Mouse (Mus musculus): ENCODE results near the gene Rnf26. TPM values are rescaled to one million over a fixed set of nuclear protein-coding genes. Genes with fewer than 3 reads are reported as not detected.
"Not testable (repeated sequence)": the region's sequence is repeated elsewhere in the genome, so short reads cannot be mapped to it uniquely, and the experiment has no call there.

Gene Rnf26
- total RNA-seq, 2 experiments from 2014 or later: 19.3 to 55.6 TPM

DNA sequence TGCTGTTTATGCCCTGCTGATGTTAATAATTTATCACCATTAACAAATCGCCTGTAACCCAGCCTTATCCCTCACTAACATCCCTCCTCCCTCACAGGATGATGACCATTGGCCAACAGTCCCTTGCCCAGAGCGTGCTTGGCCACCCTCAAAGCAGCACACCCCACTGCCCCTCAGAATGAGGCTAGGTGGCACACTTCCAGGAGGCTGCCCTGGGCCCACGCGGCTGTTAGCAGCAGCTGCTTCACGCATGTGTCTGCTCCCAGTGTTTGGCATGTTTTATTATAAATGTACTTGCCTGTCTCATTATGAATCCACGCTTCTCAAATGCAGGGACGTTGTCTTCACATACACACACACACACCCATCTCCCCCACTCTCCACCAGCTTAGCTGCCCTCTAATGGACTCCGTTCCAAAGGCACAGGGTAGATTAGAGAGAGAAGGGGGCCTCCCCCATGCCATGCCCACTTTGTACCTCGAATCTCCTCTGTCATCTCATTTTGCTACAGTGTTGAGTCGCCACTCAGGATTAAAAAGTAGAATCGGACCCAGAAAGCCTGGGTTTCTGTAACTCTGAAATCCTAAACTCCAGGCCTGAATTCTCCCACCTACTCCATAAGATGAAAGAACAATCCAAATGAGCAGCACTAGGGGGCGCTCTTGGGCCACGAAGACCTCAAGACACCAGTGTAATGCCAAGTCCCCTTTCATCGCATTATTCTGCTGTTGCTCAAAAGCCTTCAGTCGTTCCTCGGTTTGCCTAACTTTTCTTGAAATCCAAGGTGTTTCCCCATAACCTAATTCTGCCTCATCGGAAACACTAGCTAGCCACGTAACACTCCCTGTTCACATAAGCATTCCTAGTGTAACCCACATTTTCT, 12.5 kb upstream of the Rnf26 start:
- peak; percentile 56 for ATAC-seq (replicated peaks; ENCODE audit: poor library complexity, severe bottlenecking)

DNA sequence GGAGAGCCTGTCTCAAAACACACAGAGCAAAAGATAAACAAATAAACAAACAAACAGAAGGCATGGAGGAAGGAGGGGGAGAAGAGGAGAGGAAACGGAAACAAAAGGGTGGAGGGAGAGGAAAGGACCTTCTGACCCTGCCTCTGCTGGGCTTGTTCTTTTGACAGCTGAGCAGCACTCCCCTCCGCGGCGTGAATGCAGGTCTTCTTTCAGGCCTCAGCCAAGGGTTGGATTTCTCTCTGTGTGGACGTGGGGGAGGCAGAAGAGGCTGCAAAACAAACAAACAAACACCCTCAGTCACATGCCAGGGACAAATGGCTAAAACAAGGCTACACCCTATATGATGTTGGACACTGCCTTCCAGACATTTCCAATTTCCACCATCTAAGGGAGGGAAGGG, 11.7 kb upstream of the Rnf26 start:
- no peak for ATAC-seq (replicated peaks; ENCODE audit: poor library complexity, severe bottlenecking)

DNA sequence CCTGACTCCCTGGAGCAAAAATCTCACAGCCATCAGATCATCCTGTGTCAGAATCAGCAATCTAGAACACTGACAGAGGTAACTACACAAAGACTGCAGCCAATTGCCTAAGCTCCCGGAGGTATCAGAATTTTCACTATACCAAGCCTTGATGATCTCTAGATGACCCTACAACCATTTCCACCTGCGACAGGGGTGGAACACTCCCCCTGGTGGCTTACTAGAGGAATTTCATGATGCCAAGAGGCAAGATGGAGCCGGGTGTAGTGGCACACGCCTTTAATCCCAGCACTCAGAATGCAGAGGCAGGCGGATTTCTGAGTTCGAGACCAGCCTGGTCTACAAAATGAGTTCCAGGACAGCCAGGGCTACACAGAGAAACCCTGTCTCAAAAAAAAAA, 11.0 kb upstream of the Rnf26 start:
- ATAC-seq (replicated peaks; ENCODE audit: poor library complexity, severe bottlenecking): no peak

DNA sequence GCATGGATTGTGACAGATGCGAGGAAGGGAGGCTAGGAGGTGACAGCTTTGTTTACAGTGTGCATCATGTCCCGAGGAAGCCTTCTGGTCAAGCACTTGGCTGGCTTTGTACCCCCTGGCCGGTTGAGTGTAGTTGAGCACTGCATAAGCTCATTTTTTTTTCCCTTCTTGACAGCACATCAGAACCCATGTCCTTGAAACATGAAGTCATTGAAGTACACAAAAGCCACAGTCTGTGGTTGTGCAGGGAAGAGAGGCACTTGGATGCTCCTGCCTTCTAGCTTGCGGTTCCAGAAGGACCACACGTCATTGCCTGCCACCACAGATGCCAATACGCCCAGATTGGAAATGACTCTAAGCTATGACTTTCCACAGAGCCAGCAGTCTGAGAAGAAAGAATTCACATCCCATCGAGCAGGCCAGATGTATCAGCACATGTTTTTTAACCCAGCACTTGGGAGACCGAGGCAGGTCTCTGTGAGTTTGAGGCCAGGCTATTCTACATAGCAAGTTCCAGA, 6.7 kb upstream of the Rnf26 start:
- no peak for ATAC-seq (replicated peaks; ENCODE audit: poor library complexity, severe bottlenecking)

DNA sequence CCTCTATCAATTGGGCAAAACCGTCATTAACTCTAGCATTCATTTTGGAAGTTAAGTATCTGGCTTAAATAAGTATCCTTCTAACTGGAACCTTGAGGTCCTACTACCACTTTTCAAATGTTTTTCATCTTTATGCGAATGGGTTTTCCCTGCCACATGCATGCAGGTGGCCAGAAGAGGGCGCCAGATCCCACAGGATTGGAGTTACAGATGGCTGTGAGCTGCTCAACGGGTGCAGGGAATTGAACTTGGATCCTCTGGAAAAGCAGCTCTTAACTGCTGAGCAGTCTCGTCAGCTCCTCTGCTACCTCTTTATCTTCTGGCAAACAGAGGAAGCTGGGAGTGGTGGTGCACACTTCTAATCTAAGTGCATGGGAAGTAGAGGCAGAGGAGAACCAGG, 5.7 kb upstream of the Rnf26 start:
- ATAC-seq (replicated peaks; ENCODE audit: poor library complexity, severe bottlenecking): 0 out of 2 replicates have a peak, but pooled peaks have one; percentile 44

DNA sequence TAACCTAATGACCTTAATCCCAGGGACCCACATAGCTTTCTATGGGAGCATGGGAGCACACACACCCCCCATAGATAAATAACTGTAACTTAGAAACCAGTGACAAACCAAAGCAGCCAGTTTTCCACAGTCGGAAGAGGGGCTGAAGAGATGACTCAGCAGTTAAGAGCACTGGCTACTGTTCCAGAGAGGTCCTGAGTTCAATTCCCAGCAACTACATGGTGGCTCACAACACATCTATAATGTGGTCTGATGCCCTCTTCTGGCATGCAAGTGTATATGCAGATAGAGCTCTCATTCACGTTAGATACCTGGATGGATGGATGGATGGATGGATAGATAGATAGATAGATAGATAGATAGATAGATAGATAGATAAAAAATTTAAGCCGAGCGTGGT, 2.9 kb upstream of the Rnf26 start:
- no peak for ATAC-seq (replicated peaks; ENCODE audit: poor library complexity, severe bottlenecking)

DNA sequence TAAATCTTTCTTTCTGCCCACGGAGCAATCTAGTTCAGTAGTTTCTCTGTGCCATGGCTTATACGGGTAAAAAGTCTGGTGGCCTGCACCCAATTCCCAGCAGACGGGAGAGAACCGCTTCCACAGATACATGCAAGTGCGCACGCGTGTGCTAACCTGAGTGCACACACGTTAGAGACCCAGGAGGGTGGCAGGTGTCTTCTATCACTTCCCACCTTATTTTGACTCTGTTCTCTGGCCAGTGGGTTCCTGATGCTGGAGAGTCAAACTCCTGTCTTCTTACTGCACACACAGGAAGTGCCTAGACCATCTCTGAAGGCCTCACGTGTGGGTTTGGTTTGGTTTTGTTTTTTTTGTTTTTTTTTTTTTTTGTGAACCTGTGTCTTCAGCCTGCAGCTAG, 2.3 kb upstream of the Rnf26 start:
- ATAC-seq (replicated peaks; ENCODE audit: poor library complexity, severe bottlenecking): no peak

DNA sequence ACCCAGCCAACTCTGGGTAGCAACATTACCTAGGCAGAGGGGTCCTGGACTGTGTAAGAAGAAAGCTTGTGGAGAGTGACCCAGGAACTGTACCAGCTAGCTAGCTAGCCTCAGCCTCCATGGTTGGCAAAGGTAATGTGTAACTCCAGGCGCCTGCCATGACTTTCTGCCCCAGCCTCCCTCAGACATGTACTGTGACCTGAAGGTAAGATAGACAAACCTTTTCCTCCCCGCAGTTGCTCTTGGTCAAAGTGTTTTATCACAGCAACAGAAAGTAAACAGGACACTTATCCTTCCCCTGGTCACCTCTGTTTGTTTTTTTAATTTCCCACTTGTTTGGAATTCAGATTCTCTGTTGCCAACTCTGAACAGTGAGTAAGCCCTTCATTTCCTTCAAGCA, 1.1 kb upstream of the Rnf26 start:
- ATAC-seq (replicated peaks; ENCODE audit: poor library complexity, severe bottlenecking): no peak

DNA sequence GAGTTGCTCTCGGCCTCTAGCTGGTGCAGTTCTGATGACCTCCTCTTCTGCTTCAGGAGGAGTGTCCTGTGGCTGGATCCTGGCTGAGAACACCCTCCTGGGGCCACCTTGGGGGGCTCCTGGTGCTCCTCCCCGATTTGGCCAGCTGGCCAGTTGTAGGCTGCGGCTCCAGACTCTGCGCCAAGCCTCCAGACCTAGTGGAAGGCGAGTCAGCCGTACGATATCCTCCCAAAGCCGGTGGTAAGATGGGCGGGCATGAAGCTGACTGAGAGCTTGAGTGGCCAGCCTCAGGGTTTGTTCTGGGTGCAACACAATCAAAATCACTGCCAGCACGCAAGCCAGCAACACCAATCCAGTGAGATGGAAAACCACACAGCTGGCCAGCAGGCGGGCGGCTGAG, 1.4 kb downstream of the Rnf26 start:
- not testable (repeated sequence) for ATAC-seq (replicated peaks; ENCODE audit: poor library complexity, severe bottlenecking)

DNA sequence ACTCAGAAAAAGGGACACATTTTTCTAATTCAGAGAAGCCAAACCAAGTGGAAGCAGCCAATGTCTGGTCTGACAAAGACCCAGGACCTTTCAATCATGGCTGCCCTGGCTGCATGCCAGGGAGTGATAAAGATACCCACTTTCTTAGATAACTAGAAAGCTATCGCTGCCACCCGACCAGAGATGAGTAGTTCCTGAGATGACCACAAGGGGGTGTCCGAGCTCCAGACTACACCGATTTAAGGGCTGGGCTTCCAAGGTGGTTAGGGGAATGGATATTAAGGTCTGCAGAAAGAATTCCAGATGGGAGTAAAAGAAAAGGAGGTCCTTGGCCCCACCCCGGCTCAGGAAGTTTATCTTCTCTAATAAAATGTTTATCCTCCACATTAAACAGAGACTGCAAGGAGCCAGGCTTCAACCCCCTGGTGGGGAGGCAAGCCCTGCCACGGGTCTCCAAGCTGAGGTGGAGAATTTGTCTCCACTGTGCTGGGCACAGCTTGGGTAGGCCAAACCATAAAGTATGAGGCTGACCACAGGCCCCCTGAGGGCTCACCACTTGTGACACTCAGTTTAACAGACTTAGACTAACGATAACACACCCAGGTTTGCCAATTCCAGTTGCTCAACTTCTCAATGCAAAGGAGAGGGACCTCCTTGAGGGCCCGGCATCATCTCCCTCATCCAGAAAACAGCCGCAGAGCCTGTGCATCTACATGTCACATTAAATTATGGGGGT, 3.8 kb downstream of the Rnf26 start:
- ATAC-seq (replicated peaks; ENCODE audit: poor library complexity, severe bottlenecking): peak; percentile 25

DNA sequence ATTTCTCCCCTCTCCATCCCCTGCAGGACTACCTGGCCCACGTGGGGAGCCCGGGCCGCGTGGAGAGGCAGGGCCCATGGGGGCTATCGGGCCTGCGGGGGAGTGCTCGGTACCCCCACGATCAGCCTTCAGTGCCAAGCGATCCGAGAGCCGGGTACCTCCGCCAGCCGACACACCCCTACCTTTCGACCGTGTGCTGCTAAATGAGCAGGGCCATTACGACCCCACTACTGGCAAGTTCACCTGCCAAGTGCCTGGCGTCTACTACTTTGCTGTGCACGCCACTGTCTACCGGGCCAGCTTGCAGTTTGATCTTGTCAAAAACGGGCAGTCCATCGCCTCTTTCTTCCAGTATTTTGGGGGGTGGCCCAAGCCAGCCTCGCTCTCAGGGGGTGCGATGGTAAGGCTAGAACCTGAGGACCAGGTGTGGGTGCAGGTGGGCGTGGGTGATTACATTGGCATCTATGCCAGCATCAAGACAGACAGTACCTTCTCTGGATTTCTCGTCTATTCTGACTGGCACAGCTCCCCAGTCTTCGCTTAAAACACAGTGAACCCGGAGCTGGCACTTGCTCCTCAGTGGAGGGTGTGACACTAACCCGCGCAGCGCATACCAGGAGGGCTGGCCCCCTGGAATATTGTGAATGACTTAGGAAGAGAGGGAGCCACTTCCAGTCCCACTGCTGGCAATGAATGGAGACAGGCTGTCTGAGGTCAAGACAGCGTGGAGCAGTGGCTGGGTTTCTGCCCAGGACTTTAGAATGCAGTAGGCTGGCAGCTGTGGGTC, 4.9 kb downstream of the Rnf26 start:
- no peak for ATAC-seq (replicated peaks; ENCODE audit: poor library complexity, severe bottlenecking)

DNA sequence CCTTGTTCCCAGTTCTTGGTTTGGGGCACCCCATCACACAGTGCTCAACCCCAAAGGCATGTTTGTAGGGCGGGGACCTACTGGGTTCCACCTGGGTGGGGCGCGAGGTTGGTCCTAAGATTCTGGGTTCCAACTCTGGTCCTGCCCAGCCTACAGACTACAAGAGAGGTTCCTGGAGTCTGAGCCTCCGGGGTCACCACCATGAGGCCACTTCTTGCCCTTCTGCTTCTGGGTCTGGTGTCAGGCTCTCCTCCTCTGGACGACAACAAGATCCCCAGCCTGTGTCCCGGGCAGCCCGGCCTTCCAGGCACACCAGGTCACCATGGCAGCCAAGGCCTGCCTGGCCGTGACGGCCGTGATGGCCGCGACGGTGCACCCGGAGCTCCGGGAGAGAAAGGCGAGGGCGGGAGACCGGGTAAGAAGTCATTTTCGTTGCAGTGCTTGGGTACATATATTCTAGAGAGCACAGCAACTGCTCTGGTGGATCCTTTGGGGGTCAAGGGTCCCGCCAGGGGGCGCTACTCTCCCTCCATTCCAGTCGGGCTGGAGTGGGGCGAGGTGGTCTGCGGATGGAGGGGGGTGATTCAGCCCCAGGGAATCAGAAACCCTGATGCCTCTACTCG, 5.6 kb downstream of the Rnf26 start:
- no peak for ATAC-seq (replicated peaks; ENCODE audit: poor library complexity, severe bottlenecking)

DNA sequence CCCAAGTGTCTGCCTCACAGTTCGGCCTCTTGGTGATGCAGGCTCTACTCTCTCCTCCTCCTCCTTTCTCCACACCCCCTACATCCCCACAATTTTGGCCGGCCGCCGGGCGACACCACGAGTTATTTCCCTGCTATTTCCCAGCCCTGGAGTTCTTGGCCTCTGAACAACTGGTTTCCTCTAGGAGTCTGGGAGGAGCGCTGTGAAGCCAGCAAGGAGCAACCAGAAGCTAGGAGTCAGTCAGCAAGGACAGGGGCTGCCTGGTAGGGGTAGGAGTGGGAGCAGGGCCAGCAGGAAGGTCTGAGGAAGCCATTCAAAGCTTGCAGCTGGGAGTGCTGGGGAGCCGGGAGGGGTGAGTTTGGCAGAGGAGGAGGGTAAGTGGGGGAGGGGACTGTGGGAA, 6.2 kb downstream of the Rnf26 start, which contains the start of gene C1qtnf5:
Gene C1qtnf5, plus strand, starts transcription at position 136 of the 400 bp plus-strand sequence.
- no peak for ATAC-seq (replicated peaks; ENCODE audit: poor library complexity, severe bottlenecking)

DNA sequence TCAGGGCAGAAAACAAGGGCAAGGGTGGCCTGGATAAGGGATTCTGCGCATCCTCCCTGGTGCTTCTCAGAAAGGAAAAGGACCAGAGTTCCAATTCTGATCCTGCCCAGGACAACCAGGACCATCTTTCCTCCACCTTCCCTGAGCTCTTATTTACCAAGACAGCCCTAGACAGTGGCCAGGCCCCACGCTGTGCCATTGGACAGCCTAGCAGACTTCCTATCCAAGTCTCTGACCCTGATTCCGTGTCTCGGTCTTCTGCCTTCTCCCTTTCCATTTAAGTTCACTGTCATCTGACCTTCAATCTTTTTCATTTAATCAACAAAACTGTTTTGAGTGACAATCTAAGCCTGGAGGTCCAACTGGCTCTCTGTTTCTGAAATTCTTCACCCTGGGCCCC, 6.7 kb downstream of the Rnf26 start:
- no peak for ATAC-seq (replicated peaks; ENCODE audit: poor library complexity, severe bottlenecking)

DNA sequence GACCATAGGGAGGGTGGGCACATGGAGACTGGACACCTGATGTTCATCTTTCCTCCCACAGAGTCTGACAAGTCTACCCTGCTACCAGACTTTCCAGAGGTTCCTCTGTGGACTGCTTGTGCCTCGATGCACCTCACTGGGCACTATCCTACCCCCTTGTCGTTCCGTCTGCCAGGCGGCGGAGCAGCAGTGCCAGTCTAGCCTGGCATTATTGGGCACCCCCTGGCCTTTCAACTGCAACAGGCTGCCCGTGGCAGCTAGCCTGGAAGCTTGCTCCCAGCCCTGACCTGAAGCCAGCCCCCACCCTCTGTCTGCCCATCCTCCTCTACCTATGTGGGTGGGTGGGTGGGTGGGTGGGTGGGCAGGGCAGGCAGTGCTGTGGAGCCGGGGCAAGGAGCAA, 7.1 kb downstream of the Rnf26 start:
- no peak for ATAC-seq (replicated peaks; ENCODE audit: poor library complexity, severe bottlenecking)

DNA sequence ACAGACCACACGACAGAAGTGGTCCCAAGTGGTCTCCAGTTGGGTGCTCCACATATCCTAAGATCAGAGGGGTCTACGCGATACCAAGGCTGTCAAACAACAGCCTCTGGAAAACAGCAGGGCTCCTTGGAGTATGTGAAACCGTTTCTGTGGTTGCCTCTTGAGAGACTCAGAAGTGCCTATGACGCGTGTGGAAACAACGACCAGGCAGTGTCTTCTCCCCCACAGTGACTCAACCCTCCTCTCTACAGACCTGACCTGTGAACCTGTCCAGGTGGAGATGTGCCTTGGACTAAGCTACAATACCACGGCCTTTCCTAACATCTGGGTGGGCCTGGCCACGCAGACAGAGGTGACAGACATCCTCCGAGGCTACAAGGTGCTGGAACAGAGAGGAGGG, 7.5 kb downstream of the Rnf26 start:
- no peak for ATAC-seq (replicated peaks; ENCODE audit: poor library complexity, severe bottlenecking)

DNA sequence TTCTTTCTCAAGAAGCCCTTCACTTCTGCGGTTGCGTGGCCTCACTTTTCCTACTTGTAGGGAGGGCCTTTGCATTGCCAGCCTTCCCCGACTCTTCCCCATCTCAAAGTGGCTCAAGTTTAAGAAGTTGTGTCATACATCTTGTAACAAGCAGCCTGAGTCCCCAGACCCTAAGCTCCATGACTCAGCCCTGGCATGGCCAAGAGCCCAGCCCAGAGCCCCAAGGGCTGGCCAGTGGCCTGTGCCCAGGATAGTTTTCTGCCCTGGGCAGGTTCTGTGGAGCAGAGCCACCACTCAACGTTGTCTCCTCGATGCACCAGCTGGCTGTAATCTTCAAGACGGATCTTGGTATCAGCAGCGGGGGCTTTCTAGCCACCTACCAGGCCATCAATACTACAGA, 8.4 kb downstream of the Rnf26 start:
- ATAC-seq (replicated peaks; ENCODE audit: poor library complexity, severe bottlenecking): no peak

DNA sequence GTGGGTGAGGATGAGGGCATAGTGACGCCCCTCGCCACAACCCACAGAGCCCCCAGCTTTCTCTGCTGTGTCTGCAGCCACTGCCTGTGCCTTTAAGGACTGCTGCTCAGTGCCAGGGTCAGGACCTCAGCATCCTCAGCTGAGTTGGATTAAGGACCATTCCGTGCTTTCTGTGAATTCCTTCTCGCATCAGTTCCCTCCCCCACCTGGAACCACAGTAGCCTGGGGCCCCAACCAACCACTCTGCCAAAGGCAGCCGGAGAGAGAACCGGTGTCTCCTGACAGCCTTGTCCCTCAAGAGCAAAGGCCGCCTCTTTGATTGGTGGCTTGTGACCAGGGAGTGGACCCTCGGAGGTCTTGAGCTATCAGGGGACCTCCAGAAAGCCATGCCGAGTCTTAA, 11.8 kb downstream of the Rnf26 start, which contains the start of gene Mfrp:
Gene Mfrp, plus strand, starts transcription at position 240 of the 400 bp plus-strand sequence.
- no peak for ATAC-seq (replicated peaks; ENCODE audit: poor library complexity, severe bottlenecking)

DNA sequence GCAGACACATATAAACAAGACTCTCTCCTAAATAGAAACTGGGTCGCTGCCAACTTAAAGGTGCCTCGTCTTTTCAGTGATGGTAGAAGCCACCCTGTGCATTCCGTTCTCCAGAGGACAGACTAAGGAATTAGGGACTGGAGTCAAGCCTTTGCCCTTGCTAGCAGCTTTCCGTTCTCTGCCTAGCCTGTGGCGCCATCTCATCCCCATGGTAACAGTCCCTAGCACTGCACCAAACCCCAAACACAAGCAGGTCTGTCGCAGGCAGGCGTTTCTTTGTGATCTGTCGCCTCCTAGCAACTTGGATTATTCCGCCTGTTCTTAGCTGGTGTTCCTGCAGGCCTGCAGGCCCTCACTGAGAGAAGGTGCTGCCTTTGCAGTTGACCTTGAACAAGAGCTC, 16.8 kb downstream of the Rnf26 start:
- ATAC-seq (replicated peaks; ENCODE audit: poor library complexity, severe bottlenecking): no peak

DNA sequence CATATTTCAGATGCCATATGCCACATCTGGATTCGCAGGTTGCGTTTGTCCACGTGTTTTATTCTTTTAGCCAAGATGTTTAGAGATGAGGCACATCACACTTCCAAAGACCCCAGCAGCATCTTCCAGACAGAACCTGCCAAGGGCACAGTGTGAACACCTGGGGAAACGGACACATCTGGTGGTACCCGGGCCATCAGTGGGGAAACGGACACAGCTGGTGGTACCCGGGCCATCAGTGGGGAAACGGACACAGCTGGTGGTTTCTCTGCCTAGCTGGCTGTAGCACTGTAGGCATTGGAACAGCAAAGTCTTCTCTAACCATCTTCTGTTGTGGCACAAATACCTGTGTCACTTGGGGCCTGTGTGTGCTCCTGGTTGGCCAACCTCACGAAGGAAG, 17.5 kb downstream of the Rnf26 start:
- ATAC-seq (replicated peaks; ENCODE audit: poor library complexity, severe bottlenecking): no peak
